Mouse (Mus musculus) layer of hippocampus, postnatal 25 days (tissue): ENCODE measurements around the gene Pdia5. TPM values are rescaled to one million over a fixed set of nuclear protein-coding genes. Genes with fewer than 3 reads are reported as not detected.

Experiments used
- DNase-seq, 2 experiments: peaks; one replicate each; pipeline ENCODE4 v3.0.0; 2022; ENCODE audit warnings: mixed read lengths in 2 of 2, low spot score in 1 of 2; ENCODE audit errors: extremely low spot score in 1 of 2
- microRNA-seq, 2 experiments: library from miRNA; unstranded; fragments of <30 nt; microRNA quantifications; one replicate each; pipeline ENCODE4 v1.2.0; 2021
- total RNA-seq, 2 experiments: library from RNA; stranded (reverse); gene quantifications; 2 replicates each; pipeline ENCODE4 v1.2.3; 2021

Gene Pdia5
- total RNA-seq, 2 experiments from 2014 or later = 3.4 to 3.7 TPM

- peak; percentile 87 to 91 for DNase-seq
Measured at GRCm38 (mm10) chr16:35363150-35364062, 127.3 kb downstream of the Pdia5 start, which contains the start of gene Sec22a. Sec22a (minus strand) TSS chr16:35363918.

- DNase-seq = no peak
Measured at GRCm38 (mm10) chr16:35362221-35362620, 128.5 kb downstream of the Pdia5 start.

- peak; percentile 27 to 62 for DNase-seq
Measured at GRCm38 (mm10) chr16:35360593-35360992, 130.1 kb downstream of the Pdia5 start.

- DNase-seq = no peak
Measured at GRCm38 (mm10) chr16:35357449-35357848, 133.2 kb downstream of the Pdia5 start.

Small RNA genes lying within 50 kb of the gene (microRNA-seq; reads per million reads assigned to microRNA genes)
- gene Gm25548 = 0 reads per million in 2 experiments

Other genes with a start within 250 kb of the Pdia5 start
- 10 to 100 TPM; 14.5 to 17.0 TPM for gene Sec22a, start 127.0 kb downstream of the Pdia5 start, total RNA-seq
- gene Sema5b, start 50.3 kb upstream of the Pdia5 start, total RNA-seq = 10 to 100 TPM; 14.1 to 18.2 TPM